Mouse (Mus musculus): Measurements from ENCODE around the gene Ppa1. TPM values are rescaled to one million over a fixed set of nuclear protein-coding genes. Genes with fewer than 3 reads are reported as not detected.

The Ppa1 gene
- polyA plus RNA-seq, 1 experiment from 2014 or later: 193 TPM

GRCm38 (mm10) chr10:61654105-61654504 lies 5.8 kb downstream of the Ppa1 start:
- Histone ChIP-seq H3K4me3 (replicated peaks) (no peak overlapping the region), H3K27me3 (no peaks in the 10 kb centered on the region), H3K4me1 (peaks cover 13% of the 10 kb centered on the region; the same call in 1 of the 2 replicates), H3K9me3 (replicated peaks) (no peaks in the 10 kb centered on the region), H3K9ac (no peak overlapping the region), H3K36me3 (peaks cover 45% of the 10 kb centered on the region), H3K4me2 (no peak overlapping the region), H3K27ac (no peak overlapping the region)
- no peak for ATAC-seq (replicated peaks; ENCODE audit: low FRiP score)
- 87% methylated on average over 4 of the region's 4 CpGs for WGBS

GRCm38 (mm10) chr10:61654691-61655090 lies 6.3 kb downstream of the Ppa1 start:
- 83% methylated on average over 7 of the region's 7 CpGs for WGBS
- Histone ChIP-seq H3K9me3 (replicated peaks) (no peaks in the 10 kb centered on the region), H3K9ac (no peak overlapping the region)

GRCm38 (mm10) chr10:61655188-61655587 lies 6.8 kb downstream of the Ppa1 start:
- 69% methylated on average over 3 of the region's 3 CpGs for WGBS
- H3K4me2 ChIP-seq: no peak overlapping the region
- H3K27me3 ChIP-seq: no peaks in the 10 kb centered on the region
- H3K4me1 ChIP-seq: peaks cover 7% of the 10 kb centered on the region; the same call in 1 of the 2 replicates
- ATAC-seq (replicated peaks; ENCODE audit: low FRiP score): no peak
- no peak overlapping the region for H3K4me3 ChIP-seq (replicated peaks)
- no peak overlapping the region for H3K9ac ChIP-seq
- H3K9me3 ChIP-seq (replicated peaks): no peaks in the 10 kb centered on the region
- peaks cover 56% of the 10 kb centered on the region for H3K36me3 ChIP-seq
- H3K27ac ChIP-seq: no peak overlapping the region

More at GRCm38 (mm10) chr10:61654691-61655090, 6.3 kb downstream of the Ppa1 start:
- no peak overlapping the region for H3K4me2 ChIP-seq
- H3K27ac ChIP-seq: no peak overlapping the region
- H3K4me3 ChIP-seq (replicated peaks): no peak overlapping the region
- H3K27me3 ChIP-seq: no peaks in the 10 kb centered on the region
- H3K36me3 ChIP-seq: peaks cover 51% of the 10 kb centered on the region
- ATAC-seq (replicated peaks; ENCODE audit: low FRiP score): no peak
- H3K4me1 ChIP-seq: peaks cover 7% of the 10 kb centered on the region; the same call in 1 of the 2 replicates

GRCm38 (mm10) chr10:61656928-61657882 lies 8.9 kb downstream of the Ppa1 start:
- no peak for ATAC-seq (replicated peaks; ENCODE audit: low FRiP score)
- Histone ChIP-seq H3K4me2 (no peak overlapping the region), H3K9ac (no peak overlapping the region), H3K4me1 (peaks cover 7% of the 10 kb centered on the region; the same call in 1 of the 2 replicates), H3K9me3 (replicated peaks) (no peaks in the 10 kb centered on the region), H3K27ac (no peak overlapping the region), H3K36me3 (peaks cover 61% of the 10 kb centered on the region), H3K27me3 (no peaks in the 10 kb centered on the region), H3K4me3 (replicated peaks) (no peak overlapping the region)
- WGBS: 79% methylated on average over 18 of the region's 18 CpGs

- no peak for ATAC-seq (replicated peaks; ENCODE audit: low FRiP score)
- H3K9me3 ChIP-seq (replicated peaks): no peaks in the 10 kb centered on the region
- peaks cover 7% of the 10 kb centered on the region; the same call in 1 of the 2 replicates for H3K4me1 ChIP-seq
- no peaks in the 10 kb centered on the region for H3K27me3 ChIP-seq
- 29% methylated on average over 4 of the region's 4 CpGs for WGBS
- H3K4me2 ChIP-seq: no peak overlapping the region
- no peak overlapping the region for H3K9ac ChIP-seq
- no peak overlapping the region for H3K4me3 ChIP-seq (replicated peaks)
- peaks cover 61% of the 10 kb centered on the region for H3K36me3 ChIP-seq
- no peak overlapping the region for H3K27ac ChIP-seq
These were observed 9.6 kb downstream of the Ppa1 start for GRCm38 (mm10) chr10:61657985-61658384.

GRCm38 (mm10) chr10:61661887-61662286 lies 13.5 kb downstream of the Ppa1 start:
- no peak overlapping the region for H3K9ac ChIP-seq
- 58% methylated on average over 8 of the region's 8 CpGs for WGBS
- H3K27me3 ChIP-seq: no peaks in the 10 kb centered on the region
- H3K9me3 ChIP-seq (replicated peaks): no peaks in the 10 kb centered on the region
- no peak overlapping the region for H3K27ac ChIP-seq
- peaks cover 75% of the 10 kb centered on the region for H3K36me3 ChIP-seq
- no peak overlapping the region for H3K4me3 ChIP-seq (replicated peaks)
- H3K4me2 ChIP-seq: no peak overlapping the region
- peaks cover 4% of the 10 kb centered on the region; the same call in 1 of the 2 replicates for H3K4me1 ChIP-seq
- no peak for ATAC-seq (replicated peaks; ENCODE audit: low FRiP score)

GRCm38 (mm10) chr10:61662391-61662988 lies 14.1 kb downstream of the Ppa1 start:
- H3K4me1 ChIP-seq: peaks cover 2% of the 10 kb centered on the region; the same call in 1 of the 2 replicates
- H3K27ac ChIP-seq: no peak overlapping the region
- H3K27me3 ChIP-seq: no peaks in the 10 kb centered on the region
- H3K9me3 ChIP-seq (replicated peaks): no peaks in the 10 kb centered on the region
- H3K4me3 ChIP-seq (replicated peaks): no peak overlapping the region
- ATAC-seq (replicated peaks; ENCODE audit: low FRiP score): no peak
- peaks cover 80% of the 10 kb centered on the region for H3K36me3 ChIP-seq
- H3K9ac ChIP-seq: no peak overlapping the region
- 52% methylated on average over 10 of the region's 10 CpGs for whole genome bisulfite sequencing
- H3K4me2 ChIP-seq: no peak overlapping the region

GRCm38 (mm10) chr10:61665111-61665510 lies 16.8 kb downstream of the Ppa1 start:
- no peaks in the 10 kb centered on the region for H3K4me1 ChIP-seq
- ATAC-seq (replicated peaks; ENCODE audit: low FRiP score): no peak
- WGBS: 91% methylated on average over 10 of the region's 10 CpGs
- no peak overlapping the region for H3K9ac ChIP-seq
- H3K4me2 ChIP-seq: no peak overlapping the region
- H3K27me3 ChIP-seq: no peaks in the 10 kb centered on the region
- H3K9me3 ChIP-seq (replicated peaks): no peaks in the 10 kb centered on the region
- H3K27ac ChIP-seq: no peak overlapping the region
- H3K36me3 ChIP-seq: peaks cover 94% of the 10 kb centered on the region
- no peak overlapping the region for H3K4me3 ChIP-seq (replicated peaks)

- no peaks in the 10 kb centered on the region for H3K9me3 ChIP-seq (replicated peaks)
- ATAC-seq (replicated peaks; ENCODE audit: low FRiP score): no peak
- whole genome bisulfite sequencing: 84% methylated on average over 3 of the region's 3 CpGs
- no peak overlapping the region for H3K4me2 ChIP-seq
- no peak overlapping the region for H3K27ac ChIP-seq
- H3K4me1 ChIP-seq: no peaks in the 10 kb centered on the region
- H3K4me3 ChIP-seq (replicated peaks): no peak overlapping the region
- H3K9ac ChIP-seq: no peak overlapping the region
- H3K27me3 ChIP-seq: no peaks in the 10 kb centered on the region
- peaks cover 94% of the 10 kb centered on the region for H3K36me3 ChIP-seq
These were observed 17.3 kb downstream of the Ppa1 start for GRCm38 (mm10) chr10:61665651-61666050.

- H3K4me1 ChIP-seq: no peaks in the 10 kb centered on the region
- no peak overlapping the region for H3K27ac ChIP-seq
- no peak for ATAC-seq (replicated peaks; ENCODE audit: low FRiP score)
- no peak overlapping the region for H3K9ac ChIP-seq
- no peaks in the 10 kb centered on the region for H3K9me3 ChIP-seq (replicated peaks)
- H3K27me3 ChIP-seq: no peaks in the 10 kb centered on the region
- no peak overlapping the region for H3K4me3 ChIP-seq (replicated peaks)
- no peak overlapping the region for H3K4me2 ChIP-seq
- peaks cover 94% of the 10 kb centered on the region for H3K36me3 ChIP-seq
- 84% methylated on average over 7 of the region's 7 CpGs for WGBS
These were observed 20.9 kb downstream of the Ppa1 start for GRCm38 (mm10) chr10:61669289-61669688.

- H3K9me3 ChIP-seq (replicated peaks): no peaks in the 10 kb centered on the region
- no peak overlapping the region for H3K27ac ChIP-seq
- no peaks in the 10 kb centered on the region for H3K27me3 ChIP-seq
- no peaks in the 10 kb centered on the region for H3K4me1 ChIP-seq
- no peak for ATAC-seq (replicated peaks; ENCODE audit: low FRiP score)
- H3K4me3 ChIP-seq (replicated peaks): no peak overlapping the region
- no peak overlapping the region for H3K9ac ChIP-seq
- H3K4me2 ChIP-seq: no peak overlapping the region
- peaks cover 94% of the 10 kb centered on the region for H3K36me3 ChIP-seq
These were observed 21.5 kb downstream of the Ppa1 start for GRCm38 (mm10) chr10:61669896-61670295.

- WGBS: 96% methylated on average over 3 of the region's 3 CpGs
- Histone ChIP-seq H3K27ac (no peak overlapping the region), H3K4me3 (replicated peaks) (no peak overlapping the region), H3K4me2 (no peak overlapping the region), H3K36me3 (peaks cover 91% of the 10 kb centered on the region), H3K9me3 (replicated peaks) (no peaks in the 10 kb centered on the region), H3K4me1 (no peaks in the 10 kb centered on the region), H3K27me3 (no peaks in the 10 kb centered on the region), H3K9ac (no peak overlapping the region)
- ATAC-seq (replicated peaks; ENCODE audit: low FRiP score): no peak
These were observed 22.4 kb downstream of the Ppa1 start for GRCm38 (mm10) chr10:61670758-61671157.

Measured in kidney, embryonic 15.5 days (tissue).